Mouse (Mus musculus): ENCODE data around the gene AF067061. TPM values are rescaled to one million over a fixed set of nuclear protein-coding genes. Genes with fewer than 3 reads are reported as not detected.
"Not testable (repeated sequence)": the region's sequence is repeated elsewhere in the genome, so short reads cannot be mapped to it uniquely, and the experiment has no call there.

AF067061 gene
- polyA plus RNA-seq (2016; fragmentation: Nextera tagmentation; extraction: Ambion mirVana): not detected in 2 replicates

DNA sequence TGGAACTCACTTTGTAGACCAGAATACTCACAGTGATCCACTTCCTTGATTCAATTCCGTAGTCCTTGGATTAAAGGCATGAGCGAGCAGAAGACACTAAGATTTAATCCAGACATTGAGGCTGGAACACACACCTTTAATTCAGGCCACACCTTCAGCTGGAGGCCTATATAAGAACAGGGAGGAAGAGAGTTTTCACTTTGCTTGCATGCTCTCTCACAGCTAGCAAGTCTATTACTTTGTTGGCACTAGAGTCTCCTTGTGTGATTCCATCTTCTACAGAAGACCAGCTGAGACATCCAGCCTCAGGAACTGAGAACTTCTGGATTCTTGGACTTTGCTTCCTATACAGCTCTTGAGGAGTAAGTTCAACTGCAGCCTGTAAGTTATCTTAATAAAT is at the start of gene AF067061:
AF067061 (plus strand) TSS at position 245 of the 400 bp plus-strand sequence.
- WGBS: 79% methylated on average over 2 of the region's 2 CpGs
- H3K27ac ChIP-seq; H3K4me2 ChIP-seq (replicated peaks); H3K36me3 ChIP-seq; H3K9ac ChIP-seq; H3K4me1 ChIP-seq; H3K4me3 ChIP-seq; H3K9me3 ChIP-seq; ATAC-seq (ENCODE audit: insufficient number of reproducible peaks, insufficient read depth, low FRiP score, low TSS enrichment); H3K27me3 ChIP-seq: not testable (repeated sequence)

DNA sequence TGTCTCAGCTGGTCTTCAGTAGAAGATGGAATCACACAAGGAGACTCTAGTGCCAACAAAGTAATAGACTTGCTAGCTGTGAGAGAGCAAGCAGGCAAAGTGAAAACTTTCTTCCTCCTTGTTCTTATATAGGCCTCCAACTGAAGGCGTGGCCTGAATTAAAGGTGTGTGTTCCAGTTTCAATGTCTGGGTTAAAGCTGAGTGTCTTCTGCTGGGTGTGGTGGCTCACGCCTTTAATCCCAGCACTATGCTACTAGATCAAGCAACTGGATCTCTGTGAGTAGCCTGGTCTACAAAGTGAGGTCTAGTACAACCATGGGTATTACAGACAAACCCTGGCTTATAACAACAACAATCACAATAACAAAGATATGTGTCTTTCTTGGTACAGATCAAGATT is 47.1 kb upstream of the AF067061 start, which contains the start of gene Gm21762:
Gm21762 (minus strand) TSS at position 101 of the 400 bp plus-strand sequence.
- WGBS: no CpG with 5 or more reads among the region's 2 CpGs
- not testable (repeated sequence) for ATAC-seq (ENCODE audit: insufficient number of reproducible peaks, insufficient read depth, low FRiP score, low TSS enrichment); H3K4me3 ChIP-seq; H3K27me3 ChIP-seq; H3K36me3 ChIP-seq; H3K27ac ChIP-seq; H3K9me3 ChIP-seq; H3K4me1 ChIP-seq; H3K4me2 ChIP-seq (replicated peaks); H3K9ac ChIP-seq

DNA sequence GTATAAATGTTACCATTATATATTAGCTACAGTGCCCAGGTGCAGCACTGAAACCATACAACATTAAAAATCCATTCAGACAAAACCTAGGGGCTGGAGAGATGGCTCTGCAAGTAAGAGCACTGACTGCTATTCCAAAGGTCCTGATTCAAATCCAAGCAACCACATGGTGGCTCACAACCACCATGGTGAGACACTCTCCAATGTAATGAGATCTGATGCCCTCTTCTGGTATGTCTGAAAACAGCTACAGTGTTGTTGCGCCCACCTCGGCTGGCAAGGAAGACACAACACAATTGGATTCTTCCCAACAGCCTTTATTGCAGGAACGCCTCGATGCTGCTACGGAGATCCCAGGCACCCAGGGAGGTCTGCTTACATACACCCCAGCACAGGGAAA is 42.0 kb upstream of the AF067061 start:
- 86% methylated on average over 5 of the region's 5 CpGs for WGBS
- H3K4me3 ChIP-seq: not testable (repeated sequence)

GRCm38 (mm10) chr13:120223012-120223659 is 39.8 kb upstream of the AF067061 start:
- WGBS: 95% methylated on average over 16 of the region's 25 CpGs
- H3K27me3 ChIP-seq; H3K27ac ChIP-seq; H3K4me3 ChIP-seq; H3K9ac ChIP-seq; H3K4me1 ChIP-seq; H3K36me3 ChIP-seq; H3K4me2 ChIP-seq (replicated peaks); H3K9me3 ChIP-seq; ATAC-seq (ENCODE audit: insufficient number of reproducible peaks, insufficient read depth, low FRiP score, low TSS enrichment): not testable (repeated sequence)

More for the DNA sequence above, 42.0 kb upstream of the AF067061 start:
- H3K4me2 ChIP-seq (replicated peaks); ATAC-seq (ENCODE audit: insufficient number of reproducible peaks, insufficient read depth, low FRiP score, low TSS enrichment); H3K27me3 ChIP-seq; H3K4me1 ChIP-seq; H3K36me3 ChIP-seq; H3K27ac ChIP-seq; H3K9me3 ChIP-seq; H3K9ac ChIP-seq: not testable (repeated sequence)

DNA sequence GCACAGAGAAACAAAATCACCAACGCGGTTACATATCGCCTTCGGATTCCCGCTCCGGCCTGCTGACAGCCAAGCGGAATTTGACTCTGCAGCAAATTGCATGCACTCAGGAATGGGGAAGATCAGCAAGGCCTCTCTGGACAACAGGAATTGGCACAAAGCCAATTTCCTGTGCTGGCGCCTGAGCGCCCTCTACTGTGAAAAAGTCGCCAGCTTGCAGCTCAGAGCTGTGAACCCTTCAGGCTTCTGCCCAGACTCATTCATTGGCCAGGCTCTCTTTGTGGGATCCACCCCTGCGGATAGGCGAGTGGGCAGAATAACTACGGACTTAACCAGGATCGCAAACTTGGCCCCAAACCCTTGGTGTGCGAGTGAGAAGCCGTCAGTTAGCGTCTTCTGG is 31.1 kb upstream of the AF067061 start:
- ATAC-seq (ENCODE audit: insufficient number of reproducible peaks, insufficient read depth, low FRiP score, low TSS enrichment); H3K9ac ChIP-seq; H3K4me1 ChIP-seq; H3K27ac ChIP-seq; H3K4me3 ChIP-seq; H3K27me3 ChIP-seq; H3K36me3 ChIP-seq; H3K9me3 ChIP-seq; H3K4me2 ChIP-seq (replicated peaks): not testable (repeated sequence)
- 95% methylated on average over 17 of the region's 17 CpGs for WGBS

DNA sequence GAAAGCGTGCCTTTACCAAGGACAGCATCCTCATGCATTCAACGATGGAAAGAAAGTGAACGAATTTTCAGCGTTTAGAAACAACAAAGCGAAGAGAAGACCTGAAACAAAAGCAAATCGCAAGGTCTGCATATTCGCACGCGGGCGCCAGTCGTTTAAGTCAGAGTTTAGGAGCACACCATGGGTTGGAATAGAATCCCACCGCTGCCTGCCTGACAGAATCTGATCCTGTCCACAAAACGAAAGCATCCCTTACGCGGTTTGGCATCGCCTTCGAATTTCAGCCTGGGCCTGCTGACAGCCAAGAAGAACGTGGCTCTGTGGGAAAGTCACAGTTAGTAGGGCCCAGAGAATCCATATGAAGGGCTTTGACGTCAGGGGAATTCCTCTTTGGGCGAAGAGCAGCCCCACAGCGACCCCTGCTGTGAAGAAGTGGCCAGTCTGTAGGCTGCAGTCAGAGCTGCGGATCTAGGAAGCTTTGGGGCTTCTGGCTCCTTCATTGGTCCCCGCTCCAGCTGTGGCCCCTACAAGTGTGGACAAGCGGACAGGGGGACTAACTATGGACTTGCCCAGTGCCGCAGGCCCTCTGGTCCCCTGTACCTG is 30.4 kb upstream of the AF067061 start:
- H3K9me3 ChIP-seq; H3K4me1 ChIP-seq; H3K4me2 ChIP-seq (replicated peaks); H3K9ac ChIP-seq; H3K27ac ChIP-seq; H3K36me3 ChIP-seq; H3K4me3 ChIP-seq; ATAC-seq (ENCODE audit: insufficient number of reproducible peaks, insufficient read depth, low FRiP score, low TSS enrichment); H3K27me3 ChIP-seq: not testable (repeated sequence)
- WGBS: 74% methylated on average over 13 of the region's 25 CpGs

GRCm38 (mm10) chr13:120238811-120239210 is 24.1 kb upstream of the AF067061 start, which contains the start of gene Gm21731:
Gene Gm21731, plus strand, starts transcription at chr13:120239111.
- H3K4me2 ChIP-seq (replicated peaks); ATAC-seq (ENCODE audit: insufficient number of reproducible peaks, insufficient read depth, low FRiP score, low TSS enrichment); H3K9ac ChIP-seq; H3K36me3 ChIP-seq; H3K27ac ChIP-seq; H3K4me3 ChIP-seq; H3K27me3 ChIP-seq; H3K4me1 ChIP-seq; H3K9me3 ChIP-seq: not testable (repeated sequence)

- WGBS: 75% methylated on average over 2 of the region's 3 CpGs
- H3K4me1 ChIP-seq; H3K27me3 ChIP-seq; H3K9ac ChIP-seq; H3K4me3 ChIP-seq; H3K4me2 ChIP-seq (replicated peaks); H3K27ac ChIP-seq; H3K9me3 ChIP-seq; ATAC-seq (ENCODE audit: insufficient number of reproducible peaks, insufficient read depth, low FRiP score, low TSS enrichment); H3K36me3 ChIP-seq: not testable (repeated sequence)
Measured at GRCm38 (mm10) chr13:120251208-120251924, 11.5 kb upstream of the AF067061 start.

GRCm38 (mm10) chr13:120258817-120259658 is 3.9 kb upstream of the AF067061 start:
- ATAC-seq (ENCODE audit: insufficient number of reproducible peaks, insufficient read depth, low FRiP score, low TSS enrichment); H3K4me1 ChIP-seq; H3K9me3 ChIP-seq; H3K9ac ChIP-seq; H3K36me3 ChIP-seq; H3K27ac ChIP-seq; H3K4me3 ChIP-seq; H3K27me3 ChIP-seq; H3K4me2 ChIP-seq (replicated peaks): not testable (repeated sequence)
- WGBS: 87% methylated on average over 3 of the region's 3 CpGs

DNA sequence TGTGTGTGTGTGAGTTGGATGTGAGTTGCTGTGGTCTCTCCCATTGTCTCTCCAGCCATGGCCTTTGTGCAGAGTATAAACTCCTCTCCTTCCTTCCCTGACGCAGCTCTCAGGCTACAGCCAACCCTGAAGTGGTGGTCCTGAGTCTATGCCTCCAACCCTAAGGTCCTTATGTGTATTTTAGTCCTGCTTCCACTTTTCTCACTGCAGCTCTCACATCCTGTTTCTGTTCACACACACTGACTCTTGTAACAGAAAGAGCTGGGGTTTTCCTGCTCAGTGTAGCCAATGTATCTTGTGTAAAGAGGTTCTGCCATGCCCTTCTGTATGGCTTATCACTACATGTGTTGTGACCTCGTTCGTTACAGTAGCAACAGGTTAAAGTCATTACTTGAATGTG is 3.2 kb upstream of the AF067061 start:
- H3K27ac ChIP-seq; H3K4me1 ChIP-seq; H3K4me2 ChIP-seq (replicated peaks); H3K27me3 ChIP-seq; H3K9ac ChIP-seq; H3K36me3 ChIP-seq; ATAC-seq (ENCODE audit: insufficient number of reproducible peaks, insufficient read depth, low FRiP score, low TSS enrichment); H3K4me3 ChIP-seq; H3K9me3 ChIP-seq: not testable (repeated sequence)
- WGBS: 72% methylated on average over 3 of the region's 3 CpGs

DNA sequence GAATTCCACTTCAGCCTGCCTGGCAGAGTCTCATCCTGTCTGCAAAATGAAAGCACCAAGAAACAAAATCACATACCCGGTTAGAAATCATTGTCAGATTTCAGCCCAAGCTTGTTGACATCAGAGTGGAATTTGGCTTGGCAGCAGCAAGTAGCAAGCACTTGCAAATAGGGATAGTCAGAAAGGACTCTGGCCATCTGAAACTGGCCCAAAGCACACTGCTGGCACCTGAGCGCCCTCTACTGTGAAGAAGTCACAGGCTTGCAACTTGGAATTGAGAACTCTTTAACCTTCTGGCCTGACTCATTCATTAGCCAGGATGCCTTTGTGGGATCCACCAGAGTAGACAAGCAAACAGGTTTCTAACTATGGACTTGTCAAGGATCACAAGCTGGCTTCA is 14.9 kb downstream of the AF067061 start:
- not testable (repeated sequence) for H3K9ac ChIP-seq; H3K4me3 ChIP-seq; H3K4me1 ChIP-seq; ATAC-seq (ENCODE audit: insufficient number of reproducible peaks, insufficient read depth, low FRiP score, low TSS enrichment); H3K27ac ChIP-seq; H3K4me2 ChIP-seq (replicated peaks); H3K36me3 ChIP-seq; H3K27me3 ChIP-seq; H3K9me3 ChIP-seq
- 35% methylated on average over 2 of the region's 2 CpGs for WGBS

All from embryonic facial prominence, embryonic 12.5 days (tissue).